Mouse (Mus musculus) layer of hippocampus, adult 18-20 months (tissue): Measurements from ENCODE around the gene Hsdl2. TPM values are rescaled to one million over a fixed set of nuclear protein-coding genes. Genes with fewer than 3 reads are reported as not detected.

Experiments
- DNase-seq, 2 experiments: peaks; one replicate each; pipeline ENCODE4 v3.0.0; 2022; ENCODE audit warnings: low spot score in 2 of 2
- total RNA-seq, 2 experiments: library from RNA; stranded (reverse); gene quantifications; 2 replicates each; pipeline ENCODE4 v1.2.3; 2021

Hsdl2 gene
- total RNA-seq, 2 experiments from 2014 or later, result 26.2 to 28.6 TPM

GRCm38 (mm10) chr4:59625998-59626910 lies 44.9 kb downstream of the Hsdl2 start, which contains the start of gene E130308A19Rik:
Gene E130308A19Rik, plus strand, starts transcription at chr4:59626211.
- DNase-seq, result peak; percentile 30 to 69

- no peak for DNase-seq
Observed at GRCm38 (mm10) chr4:59628255-59628654, 46.9 kb downstream of the Hsdl2 start.

DNA sequence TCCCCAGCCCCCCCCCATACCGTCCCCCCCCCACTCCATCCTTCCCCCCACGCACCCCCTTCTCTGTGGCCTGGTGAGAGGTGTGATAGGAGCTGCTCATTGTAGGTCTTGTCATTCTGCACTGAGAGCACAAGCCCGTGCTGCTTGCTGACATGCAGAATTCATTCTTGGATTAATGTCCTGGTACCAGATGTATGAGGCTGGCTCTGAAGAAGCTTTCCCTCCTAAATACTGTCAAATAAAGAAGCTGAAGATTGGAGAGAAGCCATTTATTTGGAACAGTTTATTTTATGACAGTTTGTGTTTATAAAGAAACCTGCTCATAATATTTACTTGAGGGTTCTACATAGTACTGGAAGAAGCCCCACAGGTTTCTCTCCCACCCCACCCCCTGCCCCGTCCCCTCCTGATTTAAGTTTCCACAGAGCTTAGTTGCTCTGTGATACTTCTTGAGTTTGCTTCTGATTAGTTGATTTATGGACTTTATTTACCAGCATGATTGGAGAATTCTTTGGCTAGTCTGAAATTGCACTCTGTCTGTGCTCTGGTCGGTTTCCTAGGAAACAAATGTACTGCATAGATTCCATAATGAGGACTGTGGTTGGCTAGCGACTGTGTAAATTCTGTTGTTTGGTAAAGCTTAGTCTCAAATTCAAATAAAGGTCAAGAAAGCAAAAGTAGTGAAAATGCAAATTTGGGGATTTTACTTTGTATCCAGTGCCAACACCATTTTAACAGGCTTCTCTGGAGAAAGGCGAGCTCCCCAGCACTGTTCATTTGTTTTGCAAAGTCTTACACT lies 47.9 kb downstream of the Hsdl2 start:
- no peak for DNase-seq

DNA sequence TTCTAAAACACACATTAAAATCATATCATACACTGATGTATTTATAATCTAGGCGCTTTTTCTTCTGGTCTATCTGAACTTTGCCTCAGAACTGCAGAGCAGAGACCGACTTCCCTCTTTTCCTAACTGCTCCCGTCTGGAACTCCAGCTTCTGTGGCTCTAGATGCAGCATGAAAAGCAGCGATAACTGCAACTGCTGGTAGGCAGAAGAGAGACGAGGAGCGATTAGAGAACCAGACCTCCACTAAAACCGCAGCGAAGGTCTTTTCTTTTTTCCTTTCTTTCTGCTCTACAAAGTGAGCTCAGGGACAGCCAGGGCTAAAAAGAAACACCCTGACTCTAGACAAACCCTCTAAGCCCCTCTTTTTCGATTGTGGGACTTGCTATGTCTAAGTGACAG lies 48.8 kb downstream of the Hsdl2 start:
- DNase-seq, result no peak

DNA sequence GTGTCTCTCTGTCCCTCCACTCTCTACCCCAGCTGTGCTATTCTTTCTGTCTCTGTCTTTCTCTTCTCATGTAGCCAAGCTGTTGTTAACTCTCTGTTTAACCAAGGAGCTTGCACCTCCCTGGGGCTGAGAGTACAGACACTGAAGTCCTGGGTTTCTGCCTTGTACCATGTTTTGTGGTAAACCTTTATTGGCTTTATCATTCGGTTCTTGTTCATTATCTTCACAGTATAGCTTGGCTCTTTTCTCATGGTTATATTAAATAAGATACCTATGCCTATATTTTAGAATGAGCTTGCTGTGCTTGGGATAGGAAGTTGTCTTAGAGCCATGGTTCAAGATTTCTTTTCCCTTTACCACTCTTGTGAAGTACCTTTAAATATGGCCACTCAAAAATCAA lies 53.2 kb downstream of the Hsdl2 start:
- no peak for DNase-seq

DNA sequence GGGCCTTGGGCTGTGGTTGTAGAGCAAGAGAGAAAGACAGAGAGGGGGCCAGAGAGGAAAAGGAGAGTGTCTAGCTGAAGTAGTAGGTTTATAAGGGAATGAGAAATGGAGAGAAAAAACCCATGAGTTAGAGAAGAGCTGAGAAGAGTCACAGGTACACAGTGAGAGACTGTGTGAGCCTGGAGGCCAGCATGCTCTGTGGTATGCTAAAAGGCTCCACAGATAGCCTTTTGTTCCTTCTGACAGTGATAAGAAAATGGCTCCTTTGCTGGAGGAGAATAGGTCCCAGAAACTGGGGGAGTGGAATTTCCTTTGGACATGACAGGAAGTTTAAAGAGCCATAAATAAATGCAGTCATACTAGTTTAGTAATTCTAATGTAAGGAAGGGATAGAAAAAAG lies 57.8 kb downstream of the Hsdl2 start:
- DNase-seq, result no peak

- DNase-seq, result no peak
Observed at GRCm38 (mm10) chr4:59640720-59641119, 59.4 kb downstream of the Hsdl2 start.

DNA sequence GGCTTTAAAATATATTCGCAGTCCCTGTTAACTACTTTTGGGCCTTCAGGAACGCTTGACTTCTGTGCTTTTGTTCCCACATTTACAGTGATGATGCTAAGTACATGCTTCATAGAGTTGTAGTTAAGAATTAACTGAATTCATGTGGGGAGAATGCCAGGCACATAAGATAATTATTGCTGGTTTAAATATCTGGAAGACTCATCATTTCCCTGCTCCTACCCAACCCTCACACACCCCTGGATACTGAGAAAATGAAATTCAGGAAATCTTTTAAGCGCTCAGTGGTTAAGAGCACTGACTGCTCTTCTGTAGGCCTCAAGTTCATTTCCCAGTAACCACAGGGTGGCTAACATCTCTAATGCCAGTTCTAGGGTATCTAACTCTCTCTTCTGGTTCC lies 60.7 kb downstream of the Hsdl2 start:
- no peak for DNase-seq

DNA sequence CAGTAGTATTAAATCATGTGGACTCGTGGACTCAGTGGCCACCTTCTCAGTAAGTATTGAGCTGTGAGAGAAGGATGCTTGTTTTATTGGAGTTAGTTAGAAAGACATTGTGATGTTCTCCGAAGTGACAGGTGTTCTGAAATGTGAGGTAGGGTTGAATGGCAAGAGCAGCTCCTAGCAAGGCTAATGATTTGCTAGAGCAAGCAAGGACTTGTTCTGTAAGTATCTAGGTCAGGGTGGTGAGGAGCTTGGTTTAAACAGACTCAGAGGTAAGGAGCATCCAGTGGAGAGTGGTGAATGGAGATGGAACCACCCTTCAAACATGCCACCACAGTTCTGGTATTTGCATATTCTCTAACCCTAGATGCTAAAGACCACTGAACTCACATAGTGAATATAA lies 61.3 kb downstream of the Hsdl2 start:
- DNase-seq, result no peak

DNA sequence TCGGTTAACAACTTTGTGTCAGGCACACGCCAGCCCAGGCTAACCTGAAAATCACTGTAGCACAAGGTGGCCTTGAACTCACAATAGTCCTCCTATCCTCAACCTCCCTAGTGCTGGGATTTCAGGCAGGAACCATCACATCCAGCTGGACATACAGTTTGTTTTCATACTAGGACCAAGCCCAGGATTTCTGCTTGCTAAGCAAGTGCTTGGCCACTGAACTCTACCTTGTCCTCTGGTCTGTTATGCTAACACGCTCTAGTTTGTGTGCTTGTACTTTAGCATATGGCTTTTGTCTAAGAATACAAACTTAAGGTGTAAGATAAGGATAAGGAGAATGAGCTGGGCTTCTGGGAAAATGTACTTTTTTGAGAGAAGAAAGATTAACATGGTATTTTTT lies 63.1 kb downstream of the Hsdl2 start:
- DNase-seq, result no peak

DNA sequence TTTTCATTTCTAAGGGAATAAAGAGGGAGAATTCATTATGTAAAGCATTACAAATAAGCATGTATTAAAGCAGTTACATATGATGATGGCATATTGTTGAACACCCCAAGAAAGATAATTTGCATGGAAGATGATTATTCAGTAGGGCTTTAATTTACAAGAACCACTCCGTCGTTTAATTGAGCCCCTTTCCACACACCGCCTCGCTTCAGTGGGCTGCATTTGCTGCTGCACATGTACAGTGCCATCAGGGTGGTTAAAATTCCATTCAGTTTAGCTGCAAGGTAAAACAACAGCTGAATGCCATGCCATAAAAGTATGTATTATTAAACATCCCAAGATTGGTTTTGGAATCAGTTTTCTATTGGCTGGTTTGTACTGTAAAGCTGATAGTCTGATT lies 63.6 kb downstream of the Hsdl2 start:
- DNase-seq, result no peak

DNA sequence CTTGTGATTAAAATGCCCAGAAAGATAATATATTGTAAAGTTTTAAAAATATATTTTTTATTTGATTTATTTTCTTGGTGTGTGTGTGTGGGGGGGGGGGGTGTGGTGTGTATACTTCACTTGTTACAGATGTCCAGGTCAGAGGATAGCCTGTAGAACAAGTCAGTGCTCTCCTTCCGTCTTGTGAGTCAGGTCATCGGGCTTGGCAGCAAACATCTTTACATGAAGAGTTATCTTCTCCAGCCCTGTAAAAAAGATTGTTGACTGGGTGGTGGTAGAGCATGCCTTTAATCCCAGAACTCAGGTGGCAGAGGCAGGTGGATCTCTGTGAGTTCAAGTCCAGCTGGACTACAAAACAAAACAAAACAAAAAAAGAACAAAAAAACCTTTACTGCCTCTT lies 64.2 kb downstream of the Hsdl2 start:
- DNase-seq, result no peak

DNA sequence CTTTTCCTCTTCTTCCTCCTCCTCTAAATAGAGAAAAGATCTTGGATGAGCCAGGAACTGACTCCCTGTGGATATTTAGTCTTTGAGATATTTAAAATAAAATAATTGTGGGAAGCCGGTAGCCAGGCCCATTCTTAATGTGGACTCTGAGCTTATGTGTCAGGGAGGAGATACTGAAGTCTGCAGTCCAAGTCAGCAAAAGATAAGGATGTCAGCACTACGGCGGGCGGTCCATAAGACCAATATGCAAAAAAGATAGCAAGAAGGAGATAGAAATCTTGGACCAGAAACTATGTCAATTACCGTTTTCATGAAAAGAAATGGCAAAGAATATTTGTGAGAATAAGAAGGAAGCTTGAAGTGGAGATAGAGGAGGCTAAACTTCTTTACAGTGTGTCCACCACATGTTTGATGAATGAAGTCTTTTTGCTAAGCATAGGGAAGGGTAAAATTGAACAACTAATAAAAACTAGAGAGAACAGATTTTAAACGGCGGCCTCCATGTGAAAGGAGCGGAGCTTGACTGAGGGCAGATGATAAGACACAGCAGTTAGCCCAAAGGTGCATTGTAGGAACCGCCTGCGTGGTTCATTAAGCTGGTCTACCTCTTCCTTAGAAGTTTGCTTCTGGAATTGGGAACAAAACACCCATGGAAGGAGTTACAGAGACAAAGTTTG lies 64.8 kb downstream of the Hsdl2 start:
- DNase-seq, result no peak

DNA sequence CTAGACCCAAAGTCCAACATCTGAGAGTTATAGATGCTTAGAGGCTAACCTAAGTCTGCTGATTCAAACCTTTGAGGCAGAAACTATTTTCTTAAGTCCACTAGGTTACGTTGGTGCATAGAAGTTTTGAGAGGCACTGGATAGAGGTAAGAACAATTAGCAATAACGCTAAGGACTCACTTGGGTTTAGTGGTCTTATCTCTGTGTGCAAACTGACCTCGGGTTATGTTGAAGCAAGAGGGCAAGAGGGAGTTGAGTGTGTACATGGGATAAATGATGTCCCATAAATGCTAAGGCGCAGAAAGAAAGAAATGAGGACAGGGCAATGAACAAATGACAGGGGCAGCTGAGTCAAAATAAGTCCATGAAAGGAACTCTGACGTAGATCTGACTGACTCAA lies 67.8 kb downstream of the Hsdl2 start:
- DNase-seq, result no peak

DNA sequence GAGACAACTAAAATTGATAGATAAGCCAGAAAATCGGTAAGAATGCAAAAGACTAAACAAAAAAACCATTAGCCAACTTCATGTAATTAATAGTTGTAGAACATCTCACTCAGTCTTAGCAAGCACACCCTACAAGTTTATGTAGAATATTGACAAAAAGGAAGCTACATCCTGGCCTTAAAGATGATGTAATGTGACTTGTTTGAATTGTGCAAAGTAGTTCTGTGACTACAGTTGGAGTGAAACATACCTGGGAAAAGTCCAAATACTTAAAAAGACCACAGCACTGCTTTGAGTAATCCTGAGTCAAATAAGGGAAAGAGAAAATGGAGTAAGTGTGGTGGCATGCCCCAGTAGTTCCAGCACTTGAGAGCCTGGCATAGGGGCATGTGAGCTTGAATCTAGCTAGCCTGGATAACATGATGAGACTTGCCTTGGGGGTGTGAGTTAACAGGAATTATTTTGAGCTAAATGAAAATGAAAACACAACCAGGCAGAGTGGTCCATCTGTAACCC lies 70.9 kb downstream of the Hsdl2 start:
- no peak for DNase-seq

GRCm38 (mm10) chr4:59656061-59656642 lies 74.8 kb downstream of the Hsdl2 start:
- DNase-seq, result no peak

- DNase-seq, result no peak
Observed at GRCm38 (mm10) chr4:59662163-59662562, 80.8 kb downstream of the Hsdl2 start.

- DNase-seq, result no peak
Observed at GRCm38 (mm10) chr4:59663451-59663850, 82.1 kb downstream of the Hsdl2 start.

GRCm38 (mm10) chr4:59666550-59667317 lies 85.4 kb downstream of the Hsdl2 start:
- peak in 1 of 2 experiments; percentile 31 for DNase-seq

DNA sequence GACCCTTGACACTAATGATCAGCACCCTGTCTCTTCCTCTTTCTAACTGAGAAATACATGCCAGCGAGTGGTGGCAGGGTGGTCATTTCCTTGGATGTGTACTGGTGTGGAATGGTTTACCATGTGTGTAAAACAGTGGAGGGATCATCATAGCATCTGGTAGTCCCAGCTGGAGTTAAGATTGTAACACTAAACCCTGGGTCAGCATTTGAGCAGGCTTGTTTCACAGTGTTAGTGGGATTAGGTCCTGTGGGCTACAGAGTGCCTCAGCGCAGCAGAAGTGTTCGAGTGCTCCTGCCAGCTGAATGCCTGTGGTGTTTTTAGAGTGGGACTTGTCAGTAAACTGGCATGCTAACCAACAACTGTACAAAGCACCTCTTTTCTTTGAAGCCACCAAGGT lies 86.7 kb downstream of the Hsdl2 start:
- DNase-seq, result no peak
